Mouse (Mus musculus) kidney, postnatal 4 days (tissue): ENCODE results near the gene Fadd.
A peak's percentile ranks its signal among the peaks of the same experiment; 100 is the strongest.

Experiments
- DNase-seq, 2 experiments: peaks; one replicate each; pipeline ENCODE4 v3.0.0; 2021; ENCODE audit warnings: mixed read lengths in 2 of 2

The Fadd gene

DNA sequence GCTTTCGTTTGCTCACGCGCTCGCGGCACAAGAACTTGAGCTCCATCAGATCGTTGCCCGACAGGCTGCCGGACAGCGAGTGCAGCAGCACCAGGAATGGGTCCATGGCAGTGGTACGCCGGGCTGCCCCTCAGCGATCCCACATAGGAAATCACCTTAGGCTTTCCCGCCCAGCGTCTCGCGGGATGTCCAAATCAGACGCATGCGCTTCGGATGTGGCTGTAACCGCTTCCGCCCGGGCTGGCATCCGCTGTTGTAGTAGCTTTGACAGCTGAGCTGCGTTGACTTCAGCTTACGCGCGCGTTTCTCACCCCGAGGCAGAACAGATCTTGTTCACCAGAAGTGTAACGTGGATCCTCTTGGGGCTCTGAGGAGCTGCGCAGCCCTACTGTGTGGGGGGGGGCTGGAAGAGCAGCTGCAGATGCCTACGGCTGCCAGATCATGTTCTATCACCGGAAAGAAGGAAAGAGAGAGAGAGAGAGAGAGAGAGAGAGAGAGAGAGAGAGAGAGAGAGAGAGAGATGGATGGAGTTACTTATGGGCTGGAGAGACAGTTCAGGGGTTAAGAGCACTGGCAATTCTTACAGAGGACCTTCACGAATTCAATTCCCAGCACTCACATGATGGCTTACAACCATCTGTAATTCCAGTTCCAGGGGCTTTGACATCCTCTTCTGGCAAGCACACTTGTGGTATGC, at the start of gene Fadd:
Gene Fadd (minus strand): TSS at position 180 of the 697 bp plus-strand sequence.
- peak; percentile 98 for DNase-seq

GRCm38 (mm10) chr7:144630622-144631021, 48.4 kb upstream of the Fadd start:
- DNase-seq = peak in 1 of 2 experiments; percentile 18

DNA sequence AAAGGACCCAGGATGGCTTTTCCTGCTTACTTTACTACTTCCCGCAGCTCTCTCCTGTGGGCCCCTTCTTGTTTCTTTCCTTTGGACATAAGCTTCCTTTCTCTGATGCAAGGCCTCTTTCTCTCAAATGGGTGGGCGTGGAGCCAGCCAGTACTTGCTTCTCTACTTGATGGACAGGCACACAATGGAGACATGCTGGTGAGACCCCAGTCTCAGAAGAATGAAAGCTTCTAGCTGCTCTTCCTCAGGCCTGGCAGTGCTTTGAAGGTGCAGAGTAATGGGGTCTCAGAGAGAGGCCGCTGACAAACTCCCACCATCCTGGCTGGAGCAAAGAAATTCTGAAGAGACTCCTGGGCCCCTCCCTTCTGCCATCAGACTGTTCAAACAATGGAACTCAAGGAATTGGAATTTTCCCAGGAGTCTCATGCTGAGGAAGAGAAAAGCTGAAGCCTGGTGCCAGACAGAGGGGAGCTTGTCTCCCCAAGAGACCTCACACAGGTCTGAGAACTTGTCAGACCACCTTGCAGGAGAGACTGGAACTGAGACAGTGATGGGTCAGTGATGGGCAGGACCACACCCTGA, 46.2 kb upstream of the Fadd start:
- peak; percentile 41 to 49 for DNase-seq

- no peak for DNase-seq
Observed at GRCm38 (mm10) chr7:144627606-144628333, 45.5 kb upstream of the Fadd start.

DNA sequence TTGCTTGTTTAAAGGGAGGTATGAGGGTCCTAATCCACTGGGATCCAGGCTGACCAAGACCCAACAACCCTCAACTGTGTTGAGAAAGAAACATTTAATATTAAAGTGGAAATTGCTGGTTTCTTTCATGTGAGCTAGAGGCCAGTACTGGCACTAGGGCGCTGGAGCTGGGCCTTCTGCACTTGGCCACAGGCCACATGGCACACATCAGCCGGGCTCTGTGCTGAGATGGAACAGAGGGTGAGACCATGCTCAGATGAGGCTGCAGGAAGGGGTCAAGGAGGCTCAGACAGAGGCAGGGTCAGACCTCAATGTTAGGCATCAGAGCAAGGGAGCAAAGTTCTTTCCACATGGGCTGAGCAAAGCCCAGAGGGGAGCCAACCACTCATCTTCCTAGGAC, 43.8 kb upstream of the Fadd start:
- no peak for DNase-seq

- no peak for DNase-seq
Observed at GRCm38 (mm10) chr7:144620721-144621681, 38.7 kb upstream of the Fadd start.

- no peak for DNase-seq
Observed at GRCm38 (mm10) chr7:144620315-144620714, 38.1 kb upstream of the Fadd start.

GRCm38 (mm10) chr7:144615343-144615742, 33.1 kb upstream of the Fadd start:
- DNase-seq = no peak

DNA sequence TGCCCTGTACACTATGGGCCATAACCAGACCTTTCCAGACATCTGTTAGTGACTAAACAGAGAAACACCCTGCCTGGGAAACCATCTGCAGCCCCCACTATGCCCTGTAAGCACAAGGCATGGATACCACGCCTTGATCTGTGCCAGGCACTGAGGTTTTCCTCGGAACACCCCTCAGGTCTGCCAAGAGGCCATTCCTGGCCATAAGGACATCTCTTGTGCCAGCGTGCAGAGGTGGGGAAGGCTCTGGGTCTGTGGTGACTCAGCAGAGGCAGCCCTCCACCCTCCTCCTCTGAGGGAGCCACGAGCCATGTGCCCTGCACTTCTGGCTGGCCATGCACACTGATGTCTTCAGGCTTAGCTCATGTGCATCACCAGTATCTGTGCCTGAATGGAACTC, 30.6 kb upstream of the Fadd start:
- no peak for DNase-seq

DNA sequence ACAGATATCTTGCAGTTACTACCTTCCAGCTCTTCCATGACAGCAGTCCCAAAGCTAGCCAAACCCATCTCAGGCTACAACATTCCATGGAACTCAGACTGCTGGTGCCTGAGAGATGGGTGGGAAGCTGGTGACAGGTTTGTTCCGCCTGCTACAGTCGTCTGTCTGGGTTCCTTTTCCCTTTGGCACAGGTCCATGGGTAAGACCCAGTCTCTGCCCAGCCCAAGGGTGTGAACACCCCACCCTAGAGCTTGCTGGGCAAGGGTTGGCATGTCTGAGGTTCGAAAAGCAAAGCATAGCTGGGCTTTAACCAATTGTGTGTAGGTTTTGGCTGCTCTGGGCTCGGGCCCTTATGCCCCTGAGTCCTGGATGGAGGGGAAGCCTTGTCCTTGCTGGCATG, 30.1 kb upstream of the Fadd start:
- DNase-seq = no peak

GRCm38 (mm10) chr7:144611595-144611994, 29.3 kb upstream of the Fadd start:
- no peak for DNase-seq

DNA sequence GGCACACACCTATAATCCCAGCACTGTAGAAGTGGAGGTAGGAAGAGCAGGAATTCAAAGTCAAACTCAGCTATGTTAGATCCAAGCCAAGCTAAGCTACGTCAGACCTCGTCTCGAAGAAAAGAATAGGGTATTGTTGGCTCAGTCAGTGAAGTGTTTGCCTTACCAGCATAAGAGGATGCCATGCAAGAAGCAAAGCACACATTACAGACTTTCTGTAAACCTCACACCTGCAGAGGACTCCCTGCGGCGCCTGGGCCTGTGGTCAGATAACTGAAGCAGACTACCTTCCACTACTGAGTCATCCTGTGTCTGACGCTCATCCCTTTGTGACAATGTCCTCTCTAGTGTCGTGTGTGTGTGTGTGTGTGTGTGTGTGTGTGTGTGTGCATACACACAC, 27.3 kb upstream of the Fadd start:
- no peak for DNase-seq

DNA sequence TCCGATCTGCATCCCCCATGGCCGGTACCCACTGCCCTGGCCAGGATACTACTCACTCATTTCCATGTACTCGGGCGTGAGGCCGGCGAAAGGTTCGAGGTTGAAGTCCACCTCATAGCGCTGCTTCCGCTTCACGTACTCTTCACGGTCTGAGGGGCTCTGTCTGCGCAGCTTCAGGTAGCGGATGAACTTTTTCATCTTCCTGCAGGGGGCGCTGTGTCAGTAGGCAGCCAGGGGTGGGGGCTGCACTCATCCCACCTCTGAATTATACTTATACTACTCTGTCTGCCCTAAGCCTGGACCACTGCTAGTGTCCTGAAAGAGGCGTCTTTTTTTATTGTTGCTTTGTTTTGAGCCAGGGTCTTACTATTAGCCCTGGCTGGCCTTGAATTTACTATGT, 25.6 kb upstream of the Fadd start:
- no peak for DNase-seq

DNA sequence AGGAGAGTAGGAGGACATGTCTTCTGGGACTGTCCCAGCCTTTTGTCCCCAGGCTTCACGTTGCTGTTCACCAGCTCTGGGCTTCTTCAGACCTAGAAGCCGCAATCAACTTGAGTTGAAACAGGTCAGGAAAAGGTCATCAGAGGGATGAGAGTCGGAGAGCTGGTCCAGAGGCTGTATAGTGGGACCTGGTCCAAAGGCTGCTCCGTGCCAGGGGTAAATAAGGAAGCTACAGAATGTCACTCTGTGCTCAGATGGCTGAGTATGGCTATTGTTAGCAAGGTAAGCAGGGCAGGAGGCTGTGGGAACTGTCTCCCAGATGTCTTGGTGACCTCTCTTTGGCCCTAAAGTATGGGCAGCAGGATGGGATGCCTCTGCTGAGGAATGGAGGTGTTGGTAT, 22.5 kb upstream of the Fadd start:
- no peak for DNase-seq

DNA sequence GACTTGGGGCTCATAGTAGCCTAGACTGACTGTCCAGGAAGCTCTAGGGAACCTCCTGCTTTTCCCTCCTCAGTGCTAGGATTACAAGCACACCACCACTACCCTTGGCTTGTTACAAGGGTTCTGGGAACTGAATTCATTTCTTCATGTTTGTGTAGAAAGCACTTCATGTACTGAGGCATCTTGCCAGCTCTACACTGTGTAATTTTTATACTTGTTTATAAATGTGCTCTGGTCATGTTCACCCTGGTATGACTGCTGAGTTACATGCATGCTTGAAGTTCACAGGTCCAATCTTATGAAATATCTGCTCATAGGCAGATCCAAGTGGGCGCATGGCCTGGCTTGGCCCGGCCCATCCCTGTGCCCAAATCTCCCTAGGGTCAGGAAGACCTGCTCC, 22.0 kb upstream of the Fadd start:
- DNase-seq = no peak

GRCm38 (mm10) chr7:144600333-144600900, 18.2 kb upstream of the Fadd start:
- DNase-seq = peak; percentile 14 to 35

DNA sequence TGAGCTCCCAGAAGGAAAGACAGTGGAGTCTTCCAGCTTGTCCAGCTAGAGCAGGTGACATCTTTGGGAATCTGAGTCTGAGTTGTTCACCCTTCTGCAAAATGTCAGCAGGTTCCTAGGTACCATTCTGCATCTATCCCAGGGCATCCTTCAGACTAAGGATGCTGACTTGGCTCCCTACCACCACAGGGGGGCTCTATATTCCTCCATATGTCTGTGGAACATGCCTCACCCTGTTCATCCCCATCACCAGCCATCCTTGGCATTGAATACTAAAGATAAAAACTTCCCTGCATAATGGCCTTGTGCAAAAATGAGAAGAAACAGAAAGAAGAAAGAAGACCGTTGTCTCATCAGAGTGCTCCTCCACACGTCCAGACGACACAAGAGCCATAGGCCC, 7.2 kb upstream of the Fadd start:
- peak in 1 of 2 experiments; percentile 24 for DNase-seq

- DNase-seq = peak; percentile 75 to 77
Observed at GRCm38 (mm10) chr7:144587291-144587690, 5.0 kb upstream of the Fadd start.

DNA sequence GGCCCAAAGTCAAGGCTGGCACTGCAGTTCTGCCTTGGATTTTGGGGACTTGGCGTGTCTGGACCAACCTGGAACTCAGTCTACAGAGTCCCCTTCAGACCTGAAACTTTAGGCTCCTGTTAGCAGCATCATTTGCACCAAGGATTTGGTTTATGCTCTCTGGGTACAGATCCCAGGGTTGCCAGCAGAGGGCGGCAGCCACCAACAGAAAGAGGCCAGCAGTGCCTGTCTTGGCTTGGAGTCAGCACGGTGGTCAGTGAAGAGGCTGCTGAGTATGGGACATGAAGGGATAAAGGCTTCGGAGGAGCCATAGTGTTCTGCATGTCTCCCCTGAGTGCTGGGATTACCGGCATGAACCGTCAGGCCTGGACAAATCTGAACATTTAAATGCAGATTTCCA, 3.4 kb upstream of the Fadd start:
- peak; percentile 90 to 91 for DNase-seq

DNA sequence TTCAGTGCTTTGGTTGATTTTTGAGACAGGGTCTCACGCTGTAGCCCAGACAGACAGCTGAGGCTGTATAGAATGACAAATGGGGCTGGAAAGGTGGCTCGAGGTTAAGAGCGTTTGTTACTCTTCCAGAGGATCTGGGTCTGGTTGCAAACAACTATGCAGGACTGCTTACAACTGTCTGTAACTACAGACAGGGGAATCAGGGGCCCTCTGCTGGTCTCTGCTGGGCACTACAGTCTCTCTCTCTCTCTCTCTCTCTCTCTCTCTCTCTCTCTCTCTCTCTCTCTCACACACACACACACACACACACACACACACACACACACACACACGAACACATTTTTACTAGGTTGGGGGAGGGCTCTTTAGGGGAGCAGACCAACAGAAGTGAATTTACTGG, 1.4 kb upstream of the Fadd start:
- DNase-seq = peak; percentile 73 to 79

DNA sequence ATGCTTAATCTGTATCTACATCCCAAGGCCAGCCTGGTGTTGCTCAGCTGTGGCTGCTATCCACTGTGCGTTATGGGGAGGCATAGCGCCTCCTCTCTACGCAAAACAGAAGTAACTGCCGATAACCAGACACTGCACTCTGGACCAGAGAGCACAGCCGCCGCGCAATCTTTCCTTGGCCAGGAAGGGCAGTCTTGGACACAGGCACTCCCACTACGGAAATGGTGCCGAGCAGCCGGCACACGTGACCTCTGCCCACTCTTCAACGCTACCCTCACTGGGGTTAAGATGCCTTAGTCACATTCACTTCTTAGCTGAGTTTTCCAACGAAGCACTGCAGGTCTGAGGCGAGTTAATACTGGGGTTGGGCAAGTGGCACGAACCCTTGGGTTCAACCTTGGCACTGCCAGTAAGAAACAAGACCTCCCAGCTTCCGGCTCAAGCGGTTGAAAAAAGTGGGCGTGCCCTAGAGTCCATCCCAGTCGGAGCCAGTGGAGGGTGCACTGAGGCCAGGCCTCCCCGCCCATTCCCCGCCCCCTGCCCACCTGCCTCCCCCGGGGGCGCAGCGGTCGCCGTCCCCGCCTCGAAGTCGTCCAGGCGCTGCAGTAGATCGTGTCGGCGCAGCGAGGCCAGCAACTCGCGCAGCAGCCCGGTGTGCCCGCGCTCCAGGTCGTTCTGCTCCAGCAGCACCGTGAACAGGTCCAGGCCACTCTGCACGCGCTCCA, 542 bp downstream of the Fadd start:
- DNase-seq = peak; percentile 83 to 92

GRCm38 (mm10) chr7:144577876-144578275, 4.4 kb downstream of the Fadd start:
- no peak for DNase-seq
